Mouse (Mus musculus): ENCODE results near the gene Cytip. TPM values are rescaled to one million over a fixed set of nuclear protein-coding genes. Genes with fewer than 3 reads are reported as not detected.
"Not testable (repeated sequence)": the region's sequence is repeated elsewhere in the genome, so short reads cannot be mapped to it uniquely, and the experiment has no call there.

Cytip gene
- polyA plus RNA-seq, 2 experiments, result 1.4 to 2.7 TPM

GRCm38 (mm10) chr2:58132597-58132996 is 62.7 kb downstream of the Cytip start:
- no peak overlapping the region for H3K9ac ChIP-seq (replicated peaks)
- H3K4me1 ChIP-seq (replicated peaks; ENCODE audit: control insufficient read depth in 2 of 2, insufficient read depth in 2 of 2, low read length in 1 of 2), result peaks cover 3 to 10% of the 10 kb centered on the region in 2 experiments; a peak in 2 of 4 replicates
- no peak overlapping the region for H3K27ac ChIP-seq
- no peaks in the 10 kb centered on the region for H3K27me3 ChIP-seq (ENCODE audit: control insufficient read depth, insufficient read depth, low read length)
- ATAC-seq (ENCODE audit: insufficient read depth) (no peak), DNase-seq (ENCODE audit: low read depth in 3 of 3, low spot score in 3 of 3) (no peak)
- H3K36me3 ChIP-seq (replicated peaks; ENCODE audit: control insufficient read depth, insufficient read depth, low read depth), result no peaks in the 10 kb centered on the region
- no peak overlapping the region for H3K4me3 ChIP-seq (ENCODE audit: insufficient read depth in 1 of 2, low read depth in 2 of 2, low read length in 2 of 2)
- H3K4me2 ChIP-seq (ENCODE audit: low read depth), result no peak overlapping the region
- no peaks in the 10 kb centered on the region for H3K9me3 ChIP-seq (ENCODE audit: control insufficient read depth, low read length)
- no peak for TF ChIP-seq CTCF (IDR thresholded peaks at IDR 0.05; ENCODE audit: low read depth)
- TF ChIP-seq EP300 (IDR thresholded peaks at IDR 0.05; ENCODE audit: low read depth), result no peak
- WGBS (ENCODE audit: insufficient replicate concordance), result 48% methylated on average over 2 of the region's 2 CpGs

GRCm38 (mm10) chr2:58129903-58130302 is 65.4 kb downstream of the Cytip start:
- Histone ChIP-seq H3K9ac (replicated peaks) (no peak overlapping the region), H3K36me3 (replicated peaks; ENCODE audit: control insufficient read depth, insufficient read depth, low read depth) (no peaks in the 10 kb centered on the region), H3K4me3 (ENCODE audit: insufficient read depth in 1 of 2, low read depth in 2 of 2, low read length in 2 of 2) (no peak overlapping the region), H3K27ac (no peak overlapping the region), H3K4me2 (ENCODE audit: low read depth) (no peak overlapping the region), H3K9me3 (ENCODE audit: control insufficient read depth, low read length) (no peaks in the 10 kb centered on the region), H3K27me3 (ENCODE audit: control insufficient read depth, insufficient read depth, low read length) (no peaks in the 10 kb centered on the region), H3K4me1 (replicated peaks; ENCODE audit: control insufficient read depth in 2 of 2, insufficient read depth in 2 of 2, low read length in 1 of 2) (no peaks in the 10 kb centered on the region)
- no peak for DNase-seq (ENCODE audit: low read depth in 3 of 3, low spot score in 3 of 3)
- no peak for ATAC-seq (ENCODE audit: insufficient read depth)
- 59% methylated on average over 5 of the region's 5 CpGs for WGBS (ENCODE audit: insufficient replicate concordance)
- TF ChIP-seq EP300 (IDR thresholded peaks at IDR 0.05; ENCODE audit: low read depth) (no peak), CTCF (IDR thresholded peaks at IDR 0.05; ENCODE audit: low read depth) (no peak)

GRCm38 (mm10) chr2:58111105-58111504 is 84.2 kb downstream of the Cytip start:
- no peaks in the 10 kb centered on the region for H3K9me3 ChIP-seq (ENCODE audit: control insufficient read depth, low read length)
- no peaks in the 10 kb centered on the region for H3K27me3 ChIP-seq (ENCODE audit: control insufficient read depth, insufficient read depth, low read length)
- ATAC-seq (ENCODE audit: insufficient read depth) (no peak), DNase-seq (ENCODE audit: low read depth in 3 of 3, low spot score in 3 of 3) (no peak)
- H3K4me3 ChIP-seq (ENCODE audit: insufficient read depth in 1 of 2, low read depth in 2 of 2, low read length in 2 of 2), result no peak overlapping the region
- H3K4me2 ChIP-seq (ENCODE audit: low read depth), result no peak overlapping the region
- no peak overlapping the region for H3K9ac ChIP-seq (replicated peaks)
- TF ChIP-seq EP300 (IDR thresholded peaks at IDR 0.05; ENCODE audit: low read depth) (no peak), CTCF (IDR thresholded peaks at IDR 0.05; ENCODE audit: low read depth) (no peak)
- no peaks in the 10 kb centered on the region for H3K36me3 ChIP-seq (replicated peaks; ENCODE audit: control insufficient read depth, insufficient read depth, low read depth)
- no peaks in the 10 kb centered on the region for H3K4me1 ChIP-seq (replicated peaks; ENCODE audit: control insufficient read depth in 2 of 2, insufficient read depth in 2 of 2, low read length in 1 of 2)
- H3K27ac ChIP-seq, result no peak overlapping the region
- 36% methylated on average over 4 of the region's 4 CpGs for WGBS (ENCODE audit: insufficient replicate concordance)

- not testable (repeated sequence) for DNase-seq (ENCODE audit: low read depth in 3 of 3, low spot score in 3 of 3); ATAC-seq (ENCODE audit: insufficient read depth)
- 77% methylated on average over 13 of the region's 16 CpGs for WGBS (ENCODE audit: insufficient replicate concordance)
Measured at GRCm38 (mm10) chr2:58107887-58108286, 87.4 kb downstream of the Cytip start.

GRCm38 (mm10) chr2:58107046-58107445 is 88.3 kb downstream of the Cytip start:
- no peaks in the 10 kb centered on the region for H3K9me3 ChIP-seq (ENCODE audit: control insufficient read depth, low read length)
- no peak for TF ChIP-seq EP300 (IDR thresholded peaks at IDR 0.05; ENCODE audit: low read depth)
- TF ChIP-seq CTCF (IDR thresholded peaks at IDR 0.05; ENCODE audit: low read depth), result no peak
- H3K9ac ChIP-seq (replicated peaks), result no peak overlapping the region
- 53% methylated on average over 6 of the region's 6 CpGs for WGBS (ENCODE audit: insufficient replicate concordance)
- DNase-seq (ENCODE audit: low read depth in 3 of 3, low spot score in 3 of 3) (no peak), ATAC-seq (ENCODE audit: insufficient read depth) (no peak)
- H3K4me3 ChIP-seq (ENCODE audit: insufficient read depth in 1 of 2, low read depth in 2 of 2, low read length in 2 of 2), result no peak overlapping the region
- no peak overlapping the region for H3K27ac ChIP-seq
- H3K4me1 ChIP-seq (replicated peaks; ENCODE audit: control insufficient read depth in 2 of 2, insufficient read depth in 2 of 2, low read length in 1 of 2), result no peaks in the 10 kb centered on the region
- no peak overlapping the region for H3K4me2 ChIP-seq (ENCODE audit: low read depth)
- no peaks in the 10 kb centered on the region for H3K36me3 ChIP-seq (replicated peaks; ENCODE audit: control insufficient read depth, insufficient read depth, low read depth)
- H3K27me3 ChIP-seq (ENCODE audit: control insufficient read depth, insufficient read depth, low read length), result no peaks in the 10 kb centered on the region

More at GRCm38 (mm10) chr2:58107887-58108286, 87.4 kb downstream of the Cytip start:
- H3K27ac ChIP-seq; H3K4me1 ChIP-seq (replicated peaks; ENCODE audit: control insufficient read depth in 2 of 2, insufficient read depth in 2 of 2, low read length in 1 of 2); H3K27me3 ChIP-seq (ENCODE audit: control insufficient read depth, insufficient read depth, low read length); H3K9ac ChIP-seq (replicated peaks); H3K36me3 ChIP-seq (replicated peaks; ENCODE audit: control insufficient read depth, insufficient read depth, low read depth); H3K4me3 ChIP-seq (ENCODE audit: insufficient read depth in 1 of 2, low read depth in 2 of 2, low read length in 2 of 2); H3K9me3 ChIP-seq (ENCODE audit: control insufficient read depth, low read length); H3K4me2 ChIP-seq (ENCODE audit: low read depth): not testable (repeated sequence)

Measured in liver, embryonic 14.5 days (tissue).